Mouse (Mus musculus): ENCODE results near the gene Prss21.
"Not testable (repeated sequence)": the region's sequence is repeated elsewhere in the genome, so short reads cannot be mapped to it uniquely, and the experiment has no call there.

Gene Prss21

DNA sequence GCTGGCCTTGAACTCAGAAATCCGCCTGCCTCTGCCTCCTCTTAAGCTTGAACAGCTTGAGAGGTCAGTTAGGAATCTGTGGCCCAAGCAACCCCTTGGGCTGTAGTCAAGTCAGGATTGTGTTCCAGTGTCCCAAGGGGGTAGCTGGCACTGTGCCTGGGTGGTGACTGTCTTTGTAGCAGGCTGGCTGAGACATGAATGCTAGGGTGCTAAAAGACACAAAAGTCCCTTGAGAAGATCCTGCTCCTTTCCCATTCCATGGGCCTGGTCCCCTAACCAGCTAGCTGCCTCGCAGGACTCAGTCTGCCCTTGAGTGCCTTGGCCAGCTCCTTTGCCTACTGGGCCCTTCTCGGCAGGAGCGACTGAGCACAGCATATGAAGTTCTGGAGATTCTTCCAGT, 4.9 kb upstream of the Prss21 start:
- no peak for DNase-seq (ENCODE audit: low spot score)

DNA sequence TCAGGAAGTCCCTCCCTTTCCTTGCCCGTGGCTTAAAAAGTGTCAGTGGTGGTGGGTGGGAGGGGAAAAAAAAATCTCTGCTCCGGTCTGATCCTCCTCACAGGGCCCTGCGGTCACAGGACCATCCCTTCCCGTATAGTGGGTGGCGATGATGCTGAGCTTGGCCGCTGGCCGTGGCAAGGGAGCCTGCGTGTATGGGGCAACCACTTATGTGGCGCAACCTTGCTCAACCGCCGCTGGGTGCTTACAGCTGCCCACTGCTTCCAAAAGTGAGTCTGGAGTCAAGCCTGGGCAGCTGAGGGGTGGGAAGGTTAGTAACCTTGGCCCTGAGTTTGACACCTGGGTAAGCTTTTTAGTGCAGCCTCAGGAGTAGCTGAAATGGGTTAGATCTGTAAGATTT, 657 bp downstream of the Prss21 start:
- DNase-seq (ENCODE audit: low spot score), result no peak

DNA sequence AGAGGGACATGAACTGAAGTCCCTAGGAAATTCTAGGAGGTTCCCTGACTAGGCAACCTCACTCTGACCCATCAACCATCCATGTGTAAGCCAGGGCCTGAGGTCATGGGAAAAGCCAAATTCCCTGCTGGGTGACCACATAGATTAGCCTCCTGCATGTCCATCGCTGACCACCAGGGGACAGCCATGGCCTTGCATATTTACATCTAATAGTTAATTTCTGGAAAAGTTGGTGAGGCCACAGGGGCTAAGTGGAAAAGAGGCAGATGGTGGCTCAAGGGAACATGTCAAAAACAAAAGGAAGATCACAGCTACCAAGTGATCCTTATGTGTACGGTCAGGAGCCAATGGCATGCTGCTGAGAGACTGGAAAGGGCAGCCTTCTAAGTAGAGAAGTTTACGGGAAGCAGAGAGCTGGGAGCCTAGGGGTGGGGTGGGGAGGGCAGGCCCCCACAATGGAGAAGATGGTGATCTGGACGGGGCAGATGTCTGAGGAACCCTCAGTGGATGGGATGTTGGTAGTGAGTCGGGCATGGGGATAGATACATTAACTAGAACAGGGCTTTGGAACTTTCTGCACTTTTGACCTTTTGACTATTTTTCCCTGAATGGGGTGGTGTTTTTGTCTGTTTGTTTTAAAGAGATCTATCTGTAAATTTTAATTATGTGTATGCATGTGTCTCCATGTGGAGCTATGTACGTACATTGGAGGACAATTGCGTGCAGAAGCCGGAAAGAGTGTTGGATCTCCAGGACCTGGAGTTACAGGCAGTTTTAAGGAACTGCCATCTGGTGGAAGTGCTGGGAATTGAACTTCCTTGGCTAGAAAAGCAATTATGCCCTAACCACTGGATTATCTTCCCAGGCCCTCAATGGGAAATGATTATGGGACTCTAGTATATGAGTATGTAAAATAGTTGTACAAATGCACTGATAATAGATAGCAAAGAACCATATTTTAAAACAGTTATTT, 6.3 kb downstream of the Prss21 start:
- peak; percentile 79 for DNase-seq (ENCODE audit: low spot score)

DNA sequence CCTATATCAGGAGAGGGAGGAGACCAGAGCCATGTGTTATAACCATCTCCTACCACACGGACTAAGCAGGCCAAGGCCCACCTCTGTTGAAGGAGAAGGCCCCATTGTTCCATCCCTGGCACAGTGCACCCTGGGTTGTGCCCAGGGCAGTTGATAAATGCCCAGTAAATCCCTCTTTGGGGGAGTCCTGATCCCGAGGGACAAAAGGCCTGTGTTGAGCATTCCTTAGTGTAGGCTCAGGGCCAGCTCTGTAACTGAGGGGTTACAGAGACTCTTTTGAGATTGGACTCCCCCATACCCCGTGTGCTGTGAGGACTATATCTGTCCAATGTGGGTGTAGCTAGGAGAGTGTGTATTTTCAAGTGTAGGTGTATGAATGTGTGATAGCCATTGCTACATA, 8.9 kb downstream of the Prss21 start:
- DNase-seq (ENCODE audit: low spot score), result no peak

DNA sequence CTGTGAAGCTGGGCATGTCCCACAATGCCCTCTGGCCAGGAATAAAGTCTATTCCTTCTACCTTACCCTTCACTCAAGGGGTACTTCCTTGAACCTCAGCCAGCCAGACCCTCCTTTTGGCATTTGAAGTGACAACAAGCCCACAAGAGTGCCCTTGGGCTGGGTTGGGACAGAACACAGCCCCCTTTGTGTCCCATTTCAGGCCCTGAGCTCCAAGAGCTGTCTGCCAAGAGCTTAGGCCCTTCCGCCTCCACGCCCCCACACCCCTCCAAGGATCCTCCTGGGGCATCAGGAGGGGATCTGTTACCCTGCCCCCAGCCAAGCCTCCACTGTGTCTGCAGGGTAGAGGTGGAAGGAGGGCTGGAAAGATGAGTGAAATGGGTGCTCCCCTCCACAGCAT, 9.3 kb downstream of the Prss21 start:
- DNase-seq (ENCODE audit: low spot score), result no peak

DNA sequence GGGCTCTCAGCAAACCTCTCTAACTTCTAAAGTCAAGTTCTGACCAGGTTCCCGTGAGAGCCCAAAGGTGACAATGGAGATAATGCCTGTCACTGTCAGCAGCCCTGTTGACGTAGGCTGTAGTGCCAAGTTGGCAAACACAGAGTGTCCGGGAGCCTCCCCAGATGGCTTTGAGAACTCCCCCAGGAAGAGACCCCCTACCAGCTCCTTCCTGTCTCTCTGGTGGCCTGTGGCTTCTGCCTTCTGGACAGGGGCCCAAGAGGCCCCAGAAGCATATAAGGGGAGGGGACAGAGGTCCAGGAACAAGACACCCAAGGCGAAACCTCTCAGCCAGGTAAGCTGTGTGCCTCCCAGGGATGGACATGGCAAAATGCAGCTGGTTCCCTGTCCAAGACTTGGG, 12.7 kb downstream of the Prss21 start, which contains the start of the genes Dcpp1 and Dcpp2:
Gene Dcpp1, plus strand, starts transcription at position 301 of the 400 bp plus-strand sequence.
Gene Dcpp2, plus strand, starts transcription at position 305 of the 400 bp plus-strand sequence.
- not testable (repeated sequence) for DNase-seq (ENCODE audit: low spot score)

DNA sequence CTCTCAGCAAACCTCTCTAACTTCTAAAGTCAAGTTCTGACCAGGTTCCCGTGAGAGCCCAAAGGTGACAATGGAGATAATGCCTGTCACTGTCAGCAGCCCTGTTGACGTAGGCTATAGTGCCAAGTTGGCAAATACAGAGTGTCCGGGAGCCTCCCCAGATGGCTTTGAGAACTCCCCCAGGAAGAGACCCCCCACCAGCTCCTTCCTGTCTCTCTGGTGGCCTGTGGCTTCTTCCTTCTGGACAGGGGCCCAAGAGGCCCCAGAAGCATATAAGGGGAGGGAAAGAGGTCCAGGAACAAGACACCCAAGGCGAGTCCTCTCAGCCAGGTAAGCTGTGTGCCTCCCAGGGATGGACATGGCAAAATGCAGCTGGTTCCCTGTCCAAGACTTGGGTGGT, 49.3 kb downstream of the Prss21 start, which contains the start of gene Dcpp3:
Gene Dcpp3, plus strand, starts transcription at position 301 of the 400 bp plus-strand sequence.
- not testable (repeated sequence) for DNase-seq (ENCODE audit: low spot score)

Data from embryo, embryonic 10.5 days (tissue).